Mouse (Mus musculus) hindbrain, embryonic 16.5 days (tissue): ENCODE results near the gene Gse1. TPM values are rescaled to one million over a fixed set of nuclear protein-coding genes. Genes with fewer than 3 reads are reported as not detected.

ENCODE experiments used
- ATAC-seq: fragments of 200-750 bp; cut with Nextera tagmentation; 2 replicates; pipeline ENCODE4 v1.8.0; 2017; ENCODE audit warnings: moderate TSS enrichment, moderate library complexity
- H3K27ac ChIP-seq: fragments of 300-500 bp; sonication (generic); 2 replicates; pipeline ENCODE4 v1.5.1; 2014; ENCODE audit warnings: low read depth, mild to moderate bottlenecking, control low read depth, low read length, moderate library complexity
- H3K27me3 ChIP-seq: fragments of 300-500 bp; sonication (generic); replicated peaks from 2 replicates; pipeline ENCODE4 v1.6.1; 2014; ENCODE audit warnings: low read length; ENCODE audit not compliant: control insufficient read depth, insufficient read depth
- H3K36me3 ChIP-seq: fragments of 300-500 bp; sonication (generic); 2 replicates; pipeline ENCODE4 v1.6.1; 2014; ENCODE audit warnings: mild to moderate bottlenecking, low read length, moderate library complexity, mixed read lengths; ENCODE audit not compliant: control insufficient read depth, insufficient read depth
- H3K4me1 ChIP-seq: fragments of 300-500 bp; sonication (generic); 2 replicates; pipeline ENCODE4 v1.6.1; 2014; ENCODE audit warnings: low read depth, low read length; ENCODE audit not compliant: control insufficient read depth, insufficient read depth
- H3K4me2 ChIP-seq: fragments of 300-500 bp; sonication (generic); 2 replicates; pipeline ENCODE4 v1.6.1; 2014; ENCODE audit warnings: mild to moderate bottlenecking, low read length, control low read depth, moderate library complexity
- H3K4me3 ChIP-seq: fragments of 300-500 bp; sonication (generic); 2 replicates; pipeline ENCODE4 v1.5.1; 2014; ENCODE audit warnings: mild to moderate bottlenecking, low read length, control low read depth, moderate library complexity
- H3K9ac ChIP-seq: fragments of 300-500 bp; sonication (generic); 2 replicates; pipeline ENCODE4 v1.6.1; 2014; ENCODE audit warnings: low read depth, mild to moderate bottlenecking, control low read depth, low read length, moderate library complexity
- H3K9me3 ChIP-seq: fragments of 300-500 bp; sonication (generic); 2 replicates; pipeline ENCODE4 v1.6.1; 2014; ENCODE audit warnings: mild to moderate bottlenecking, low read length, moderate library complexity; ENCODE audit not compliant: control insufficient read depth
- WGBS: fragments of 180-500 bp; shearing (Covaris S2); extraction: QIAGEN DNeasy Blood & Tissue Kit; methylation state at CpG from one replicate; pipeline ENCODE4 v1.1.7; 2014; 5-methylcytosine and 5-hydroxymethylcytosine counted together
- polyA plus RNA-seq: library from polyadenylated mRNA; unstranded; fragments of >200 nt; fragmentation: Nextera tagmentation; extraction: Ambion mirVana; gene quantifications from 2 replicates; pipeline ENCODE4 v1.2.1, GENCODE M21; 2015

Gene Gse1
- polyA plus RNA-seq, 1 experiment from 2014 or later = 10.7 TPM

DNA sequence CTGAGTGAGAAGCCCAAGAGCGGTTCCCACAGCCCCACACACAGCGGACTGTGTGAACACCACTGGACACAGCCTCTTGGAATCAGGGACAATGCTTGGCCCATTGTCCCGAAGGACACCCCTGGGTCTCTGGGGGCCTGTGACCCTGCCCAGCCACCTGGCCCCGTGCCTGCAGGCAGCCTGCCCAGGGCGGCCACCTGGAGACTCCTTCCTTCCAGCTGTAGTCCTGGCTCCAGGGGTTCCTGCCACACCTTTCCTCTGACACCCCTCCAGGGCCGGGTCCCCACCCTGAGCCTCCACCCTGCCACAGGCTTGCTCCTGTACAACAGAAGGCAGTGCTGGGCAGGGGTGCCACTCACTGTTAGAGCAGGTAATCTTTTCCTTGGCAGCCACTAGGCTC, 39.7 kb upstream of the Gse1 start:
- no peaks in the 10 kb centered on the region for H3K27me3 ChIP-seq
- H3K4me1 ChIP-seq = peaks cover 34% of the 10 kb centered on the region
- no peaks in the 10 kb centered on the region for H3K36me3 ChIP-seq
- H3K4me2 ChIP-seq = no peak overlapping the region
- no peak for ATAC-seq
- WGBS = 86% methylated on average over 5 of the region's 6 CpGs
- no peaks in the 10 kb centered on the region for H3K9me3 ChIP-seq
- H3K27ac ChIP-seq = no peak overlapping the region
- H3K9ac ChIP-seq = no peak overlapping the region
- H3K4me3 ChIP-seq = no peak overlapping the region

GRCm38 (mm10) chr8:120189440-120189839, 38.8 kb upstream of the Gse1 start:
- no peaks in the 10 kb centered on the region for H3K27me3 ChIP-seq
- peaks cover 32% of the 10 kb centered on the region for H3K4me1 ChIP-seq
- H3K36me3 ChIP-seq = no peaks in the 10 kb centered on the region
- H3K9ac ChIP-seq = no peak overlapping the region
- no peaks in the 10 kb centered on the region for H3K9me3 ChIP-seq
- ATAC-seq = no peak
- 76% methylated on average over 6 of the region's 6 CpGs for WGBS
- H3K4me3 ChIP-seq = no peak overlapping the region
- H3K4me2 ChIP-seq = no peak overlapping the region
- H3K27ac ChIP-seq = no peak overlapping the region

- Histone ChIP-seq H3K27me3 (no peaks in the 10 kb centered on the region), H3K4me2 (no peak overlapping the region; the same call in 1 of the 2 replicates), H3K36me3 (no peaks in the 10 kb centered on the region), H3K27ac (0 out of 2 replicates have a peak overlapping the region, but pooled peaks have one; percentile 32), H3K4me1 (peaks cover 25% of the 10 kb centered on the region), H3K9me3 (no peaks in the 10 kb centered on the region), H3K4me3 (no peak overlapping the region), H3K9ac (no peak overlapping the region)
- WGBS = 77% methylated on average over 17 of the region's 17 CpGs
- no peak for ATAC-seq
These were observed 38.0 kb upstream of the Gse1 start for GRCm38 (mm10) chr8:120190107-120190809.

DNA sequence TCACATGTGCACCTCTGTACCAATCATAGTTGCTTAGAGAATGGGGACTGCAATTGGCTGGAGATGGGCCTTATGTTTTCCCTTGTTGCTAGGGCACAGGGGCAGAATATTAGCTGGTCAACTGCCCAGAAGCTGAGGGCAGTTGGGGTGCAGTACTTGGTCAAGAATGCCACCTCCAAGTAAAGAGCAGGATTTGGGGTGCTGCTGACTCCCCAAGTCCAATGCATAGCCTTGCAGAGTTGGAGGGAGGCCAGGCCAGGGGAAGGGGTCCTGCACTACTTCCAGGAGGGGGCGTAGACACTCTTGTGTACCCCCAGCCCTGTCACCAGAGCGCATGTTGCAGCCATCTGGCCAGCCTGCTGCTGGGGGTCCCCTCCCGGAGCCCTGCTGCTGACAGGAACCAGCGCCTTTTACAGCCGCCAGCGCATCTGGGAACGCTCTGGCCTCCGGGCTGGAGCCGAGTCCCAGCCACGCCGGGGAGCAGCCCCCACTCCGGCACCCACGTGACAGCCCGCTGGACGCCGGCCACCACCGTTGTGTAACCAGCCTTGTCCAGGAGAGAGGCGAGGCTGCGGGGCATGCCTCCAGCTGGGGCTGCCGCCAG, 37.3 kb upstream of the Gse1 start:
- H3K4me1 ChIP-seq = peaks cover 19% of the 10 kb centered on the region
- peak overlapping the region; percentile 69 for H3K27ac ChIP-seq
- no peaks in the 10 kb centered on the region for H3K27me3 ChIP-seq
- H3K4me3 ChIP-seq = peak overlapping the region; percentile 21
- H3K9me3 ChIP-seq = no peaks in the 10 kb centered on the region
- ATAC-seq = peak; percentile 82
- WGBS = 37% methylated on average over 19 of the region's 20 CpGs
- H3K9ac ChIP-seq = peak overlapping the region; percentile 44
- H3K36me3 ChIP-seq = no peaks in the 10 kb centered on the region
- peak overlapping the region; percentile 52 for H3K4me2 ChIP-seq

DNA sequence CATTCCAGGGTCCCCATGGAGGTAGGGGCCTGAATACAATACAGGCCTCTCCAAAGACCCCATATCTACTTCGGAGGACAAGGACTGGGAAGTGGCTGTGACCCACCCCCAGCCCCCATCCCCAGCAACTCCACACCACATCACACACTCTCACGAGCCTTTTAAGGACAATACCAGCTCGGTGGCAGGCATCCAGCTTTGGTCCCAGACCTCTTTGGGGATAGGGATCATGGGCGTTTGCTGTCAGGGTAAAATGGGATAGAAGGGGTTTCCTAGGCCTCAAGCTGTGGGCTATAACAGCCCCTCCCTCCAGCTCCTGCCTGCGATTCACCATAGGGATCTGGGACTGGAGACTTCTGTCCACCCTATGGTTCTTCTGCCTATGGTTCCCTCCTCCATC, 36.6 kb upstream of the Gse1 start:
- Histone ChIP-seq H3K4me1 (peaks cover 13% of the 10 kb centered on the region), H3K36me3 (no peaks in the 10 kb centered on the region), H3K4me2 (no peak overlapping the region; the same call in 1 of the 2 replicates), H3K9me3 (no peaks in the 10 kb centered on the region), H3K9ac (no peak overlapping the region; the same call in 1 of the 2 replicates), H3K4me3 (no peak overlapping the region), H3K27me3 (no peaks in the 10 kb centered on the region), H3K27ac (peak overlapping the region; percentile 69)
- 52% methylated on average over 5 of the region's 5 CpGs for WGBS
- no peak for ATAC-seq

GRCm38 (mm10) chr8:120192118-120192517, 36.1 kb upstream of the Gse1 start:
- H3K4me1 ChIP-seq = peaks cover 9% of the 10 kb centered on the region
- WGBS = 96% methylated on average over 5 of the region's 5 CpGs
- no peak overlapping the region for H3K27ac ChIP-seq
- no peaks in the 10 kb centered on the region for H3K9me3 ChIP-seq
- H3K4me2 ChIP-seq = no peak overlapping the region
- H3K4me3 ChIP-seq = no peak overlapping the region
- ATAC-seq = no peak
- H3K36me3 ChIP-seq = no peaks in the 10 kb centered on the region
- no peak overlapping the region for H3K9ac ChIP-seq
- H3K27me3 ChIP-seq = no peaks in the 10 kb centered on the region

GRCm38 (mm10) chr8:120201351-120201750, 26.9 kb upstream of the Gse1 start:
- Histone ChIP-seq H3K4me3 (no peak overlapping the region), H3K4me1 (no peaks in the 10 kb centered on the region), H3K27me3 (no peaks in the 10 kb centered on the region), H3K9ac (no peak overlapping the region), H3K36me3 (no peaks in the 10 kb centered on the region), H3K9me3 (0 out of 2 replicates have a peak, but pooled peaks cover 7% of the 10 kb centered on the region), H3K4me2 (no peak overlapping the region), H3K27ac (no peak overlapping the region)
- ATAC-seq = no peak
- 89% methylated on average over 6 of the region's 6 CpGs for WGBS

- no peaks in the 10 kb centered on the region for H3K36me3 ChIP-seq
- WGBS = 74% methylated on average over 3 of the region's 3 CpGs
- ATAC-seq = no peak
- H3K4me1 ChIP-seq = no peaks in the 10 kb centered on the region
- H3K4me2 ChIP-seq = no peak overlapping the region
- H3K27me3 ChIP-seq = no peaks in the 10 kb centered on the region
- H3K4me3 ChIP-seq = no peak overlapping the region
- H3K9me3 ChIP-seq = 0 out of 2 replicates have a peak, but pooled peaks cover 7% of the 10 kb centered on the region
- H3K9ac ChIP-seq = no peak overlapping the region
- no peak overlapping the region for H3K27ac ChIP-seq
These were observed 25.7 kb upstream of the Gse1 start for GRCm38 (mm10) chr8:120202546-120202945.

- Histone ChIP-seq H3K4me2 (no peak overlapping the region), H3K36me3 (no peaks in the 10 kb centered on the region), H3K4me3 (no peak overlapping the region), H3K9me3 (0 out of 2 replicates have a peak, but pooled peaks cover 3% of the 10 kb centered on the region), H3K4me1 (0 out of 2 replicates have a peak, but pooled peaks cover 4% of the 10 kb centered on the region), H3K27me3 (no peaks in the 10 kb centered on the region), H3K9ac (no peak overlapping the region), H3K27ac (no peak overlapping the region)
- 65% methylated on average over 7 of the region's 7 CpGs for WGBS
- ATAC-seq = peak; percentile 56; the same call in 1 of the 2 replicates
These were observed 23.4 kb upstream of the Gse1 start for GRCm38 (mm10) chr8:120204736-120205360.
